Mouse (Mus musculus) retina, embryonic 14.5 days (tissue): ENCODE data around the gene Gm266.
A peak's percentile ranks its signal among the peaks of the same experiment; 100 is the strongest.
"Not testable (repeated sequence)": the region's sequence is repeated elsewhere in the genome, so short reads cannot be mapped to it uniquely, and the experiment has no call there.

Experiments
- DNase-seq: peaks from one replicate; pipeline ENCODE4 v3.0.0-alpha.2; 2015; ENCODE audit warnings: low spot score

Gene Gm266

DNA sequence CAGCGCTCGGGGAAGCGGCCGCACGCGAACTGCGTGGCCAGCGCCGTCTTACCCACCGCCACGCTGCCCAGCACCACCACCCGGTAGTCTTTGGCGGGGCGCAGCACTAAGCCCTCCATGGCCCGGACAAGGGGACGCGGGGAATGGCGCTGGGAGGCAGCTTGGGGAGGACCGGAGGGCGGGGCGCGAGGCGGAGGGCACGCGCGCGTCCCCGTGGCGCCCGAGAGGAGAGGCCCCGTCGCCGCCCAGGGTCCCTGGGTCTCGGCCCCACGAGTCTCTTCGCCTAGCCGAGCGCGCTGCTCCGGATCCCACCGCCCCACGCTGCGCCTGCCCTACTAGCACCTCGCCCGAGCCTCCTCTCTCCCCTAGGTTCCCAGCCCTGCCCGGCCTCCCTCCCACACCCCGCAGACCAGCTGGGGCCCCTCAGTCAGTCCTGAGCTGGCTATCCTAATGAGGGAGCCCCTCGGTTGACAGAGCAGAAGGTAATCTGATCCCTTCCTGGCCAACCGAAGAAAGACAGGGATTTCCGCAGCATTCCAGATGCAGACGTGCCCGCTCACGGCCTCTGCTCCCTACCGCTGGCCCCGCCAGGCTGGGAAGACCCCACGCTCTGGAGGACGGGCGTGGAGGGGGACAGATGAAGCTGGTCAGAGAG lies at the start of gene Gm266:
TSS of gene Gm266 (minus strand) at position 172 of the 655 bp plus-strand sequence.
- DNase-seq, result peak; percentile 67

DNA sequence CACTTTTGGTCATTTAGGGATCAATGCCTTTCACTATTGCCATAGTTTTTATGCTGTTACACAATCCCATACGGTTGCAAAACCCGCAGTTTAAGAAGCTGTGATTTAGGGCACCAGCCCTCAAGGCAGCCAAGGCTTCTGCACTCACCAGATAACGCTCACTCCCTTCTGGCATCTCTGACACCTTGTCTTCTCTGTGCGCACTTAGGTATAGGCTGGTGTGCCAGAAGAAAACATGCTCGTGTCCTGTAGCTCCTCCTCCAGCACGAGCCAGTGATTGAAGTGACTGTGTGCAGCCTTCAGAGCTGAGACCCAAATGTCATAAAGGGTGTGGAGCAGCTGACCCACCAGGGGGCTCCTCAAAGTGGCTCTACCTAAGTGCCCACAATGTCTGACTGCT lies 49.7 kb upstream of the Gm266 start:
- no peak for DNase-seq

DNA sequence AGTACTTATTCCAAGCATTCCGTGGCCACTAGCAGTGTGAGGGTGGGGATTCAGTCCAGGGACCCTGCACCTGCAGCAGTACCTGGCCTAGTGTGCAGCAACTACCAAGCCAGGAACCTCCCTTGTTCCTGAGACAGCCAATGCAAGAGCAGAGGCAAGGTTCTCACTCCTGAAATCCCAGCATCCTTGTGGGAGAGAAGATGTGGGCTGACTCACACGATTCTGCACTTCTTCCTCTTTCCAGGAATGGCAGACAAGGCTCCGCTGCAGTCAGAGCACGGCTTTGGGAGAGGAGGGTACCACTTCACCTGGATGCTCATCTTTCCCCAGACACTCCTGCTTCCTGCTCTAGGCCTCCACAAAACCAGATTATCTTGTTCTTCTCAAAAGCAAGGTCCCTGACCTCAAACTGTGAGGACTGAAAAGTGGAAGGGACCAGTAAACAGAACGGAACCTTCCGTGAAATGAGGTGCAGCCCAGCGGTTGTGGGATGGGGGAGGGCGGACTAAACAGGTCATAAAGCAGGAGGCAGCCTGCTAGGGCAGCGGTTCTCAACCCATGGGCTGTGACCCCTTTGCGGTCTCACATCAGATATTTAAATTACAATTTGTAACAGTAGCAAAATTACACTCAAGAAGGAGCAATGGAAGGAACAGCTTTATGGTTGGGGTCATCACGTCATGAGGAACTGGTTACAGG lies 47.6 kb upstream of the Gm266 start:
- no peak for DNase-seq

DNA sequence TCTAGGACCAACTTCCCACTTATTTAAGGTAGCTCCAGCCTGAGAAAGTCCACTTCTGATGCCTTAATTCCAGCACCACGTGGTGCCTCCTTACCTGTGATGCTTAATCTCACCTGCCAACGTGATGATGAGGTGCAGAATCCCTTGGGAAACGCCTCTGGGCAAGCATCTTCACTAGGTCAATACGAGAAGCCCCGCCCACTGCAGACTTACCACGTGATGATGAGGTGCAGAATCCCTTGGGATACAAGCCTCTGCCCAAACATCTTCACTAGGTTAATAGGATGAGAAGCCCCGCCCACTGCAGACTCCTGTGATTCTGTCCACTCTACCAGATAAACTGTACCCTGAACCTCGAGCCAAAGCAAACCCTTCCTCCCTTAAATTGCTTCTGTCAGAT lies 43.6 kb upstream of the Gm266 start:
- peak; percentile 53 for DNase-seq

DNA sequence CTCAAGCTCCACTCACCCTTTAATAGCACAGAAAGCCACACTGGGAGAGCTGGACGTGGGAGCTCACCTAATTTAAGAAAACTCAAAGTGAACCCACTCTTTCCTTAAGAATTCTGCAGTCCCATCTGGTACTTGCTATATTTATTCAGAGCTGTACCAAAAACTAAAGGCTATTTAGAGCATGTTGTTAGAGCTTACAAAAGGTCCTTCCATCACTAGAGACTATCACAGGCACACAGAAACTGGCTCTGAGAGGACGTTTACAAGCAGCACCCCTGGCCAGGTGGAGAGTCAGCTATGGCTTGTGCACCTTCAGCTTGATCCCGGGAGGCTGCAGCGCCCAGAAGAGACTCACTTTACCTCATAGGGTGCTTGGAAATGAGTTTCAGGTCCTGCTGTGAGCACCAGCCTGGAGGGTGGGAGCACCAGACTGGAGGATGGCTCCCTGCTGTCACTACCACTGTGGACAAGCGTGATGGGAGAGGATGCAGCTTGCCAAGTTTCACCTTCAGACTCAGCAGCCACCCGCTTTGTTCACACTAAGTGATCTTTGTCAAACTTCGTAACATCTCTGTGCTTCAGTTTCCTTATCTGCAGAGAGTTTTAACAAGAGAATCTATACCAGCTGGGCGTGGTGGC lies 42.1 kb upstream of the Gm266 start:
- no peak for DNase-seq

DNA sequence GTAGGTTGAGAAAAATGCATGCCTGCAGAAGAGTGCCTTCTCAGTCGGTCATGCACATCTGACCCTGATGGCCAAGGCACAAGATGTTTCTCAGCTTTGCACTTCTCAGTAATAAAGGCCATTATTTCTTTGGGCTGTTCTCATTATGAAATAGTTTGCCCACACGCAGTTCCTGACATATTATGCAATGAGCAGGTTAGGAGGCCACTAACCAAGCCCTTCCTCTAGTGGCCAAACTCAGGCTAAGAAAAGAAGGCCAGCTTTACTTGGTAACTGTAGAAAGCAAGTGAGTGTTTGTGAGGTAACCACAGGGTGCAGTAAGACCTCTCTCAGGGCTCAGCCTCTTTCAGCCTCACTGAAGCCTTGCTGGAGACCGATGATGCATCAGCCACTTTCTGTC lies 39.3 kb upstream of the Gm266 start:
- DNase-seq, result no peak

DNA sequence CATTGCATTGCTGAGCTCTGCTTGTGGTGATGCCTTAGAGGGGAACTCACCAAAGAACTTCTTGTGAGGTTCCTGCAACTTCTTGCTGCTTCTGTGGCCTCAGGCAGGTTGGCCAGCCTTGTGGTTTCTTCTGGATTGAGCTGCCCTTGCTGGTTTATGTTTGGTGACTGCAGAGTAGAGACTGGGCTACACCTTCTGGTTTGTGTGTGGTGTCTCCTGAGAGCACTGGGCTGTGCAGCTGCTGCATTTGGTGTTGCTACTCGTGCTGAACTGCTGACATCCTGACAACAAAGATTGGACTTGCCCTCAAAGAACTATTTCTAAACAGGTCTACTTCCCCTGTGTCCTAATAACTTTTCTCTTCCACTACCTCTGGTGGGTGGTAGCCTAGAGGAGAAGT lies 38.8 kb upstream of the Gm266 start:
- no peak for DNase-seq

DNA sequence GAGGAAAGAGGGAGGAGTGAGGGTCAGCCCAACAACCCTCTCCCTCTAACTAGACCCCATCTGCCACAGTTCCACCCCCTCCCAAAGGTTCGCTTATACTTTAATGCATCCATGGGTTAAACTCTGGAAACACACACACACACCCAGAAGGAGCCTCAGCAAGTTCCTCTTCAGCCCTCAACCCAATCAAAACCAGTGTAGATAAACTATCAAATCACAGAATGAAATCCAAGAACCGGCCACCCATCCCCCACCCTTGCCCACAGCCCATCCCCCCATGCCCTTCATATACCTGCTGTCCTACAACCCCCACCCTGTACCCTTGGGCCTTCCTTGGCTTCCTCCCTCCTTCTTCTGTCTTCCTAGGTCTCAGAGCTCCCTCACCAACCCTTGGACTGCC lies 35.4 kb upstream of the Gm266 start:
- DNase-seq, result no peak

DNA sequence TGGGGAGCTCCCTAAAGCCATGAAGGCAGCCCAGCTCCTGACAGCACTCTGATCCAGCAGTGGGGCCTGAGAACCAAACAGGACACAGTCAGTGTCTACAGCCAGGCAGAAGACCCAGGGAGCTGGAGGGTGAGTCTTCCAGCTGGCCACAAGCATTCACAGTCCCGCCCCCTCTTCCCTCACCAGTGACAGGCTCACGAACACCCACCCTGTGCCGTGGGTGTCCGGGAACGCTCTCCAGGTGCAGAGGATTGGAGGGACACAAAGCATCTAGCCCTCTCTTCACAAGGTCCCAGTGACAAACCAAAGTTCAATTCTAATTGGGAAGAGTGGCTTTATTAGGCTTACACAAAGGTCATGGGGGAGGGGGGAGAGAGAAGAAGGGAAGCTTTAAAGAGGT lies 34.2 kb upstream of the Gm266 start:
- no peak for DNase-seq

DNA sequence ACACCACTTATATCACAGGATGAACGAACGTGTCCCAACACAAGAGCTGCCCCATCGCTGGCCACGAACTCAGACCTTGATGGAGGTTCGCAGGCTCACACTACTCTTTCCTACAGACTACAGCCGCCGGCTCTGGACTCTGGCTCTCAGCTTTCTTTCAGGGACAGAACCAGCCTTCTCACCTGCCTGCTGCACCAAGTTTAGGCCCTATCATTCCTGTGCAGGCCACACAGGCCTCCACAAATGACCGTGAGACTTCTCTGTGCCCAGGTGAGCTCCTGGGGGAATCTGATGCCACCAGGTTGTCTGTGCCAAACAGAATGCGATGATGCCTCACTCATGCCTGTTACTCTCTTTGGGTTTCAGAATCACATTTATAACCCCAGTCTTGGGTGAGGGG lies 32.8 kb upstream of the Gm266 start:
- no peak for DNase-seq

DNA sequence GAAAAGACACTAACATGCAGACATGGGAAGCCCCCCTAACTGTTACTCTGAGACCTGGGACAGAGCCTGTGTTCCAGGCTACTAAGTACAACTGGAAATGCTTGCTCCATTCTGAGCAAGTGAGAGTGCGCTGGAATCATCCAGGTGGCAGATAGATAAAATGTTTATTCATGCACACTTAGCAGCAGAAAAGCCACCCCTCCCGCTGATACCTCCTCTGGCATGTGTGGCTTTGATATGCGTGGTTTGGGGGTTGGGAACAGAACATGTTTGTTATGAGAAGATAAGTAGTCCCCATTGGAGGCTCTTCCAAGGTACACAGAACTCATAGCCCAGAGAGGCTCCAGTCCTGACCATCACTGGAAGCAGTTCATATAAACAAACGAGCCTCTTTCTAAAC lies 32.3 kb upstream of the Gm266 start:
- no peak for DNase-seq

DNA sequence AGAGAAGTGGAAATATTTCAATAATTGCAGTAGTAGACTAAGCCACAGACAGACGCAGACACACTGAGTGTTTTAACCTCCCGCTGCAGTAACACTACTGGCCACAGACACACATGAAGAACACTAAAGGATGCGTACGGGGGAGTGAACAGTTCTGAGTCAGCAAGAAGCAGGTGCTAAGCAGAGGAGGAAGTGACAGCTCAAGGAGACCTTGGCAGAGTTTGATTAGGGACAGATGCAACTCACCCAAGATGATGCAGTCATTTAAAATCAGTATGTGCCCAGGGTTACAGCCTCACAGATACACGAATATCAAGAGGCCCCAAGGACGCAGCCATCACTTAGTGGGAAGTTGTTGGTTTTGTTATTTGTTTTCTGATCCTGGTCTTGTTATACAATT lies 31.2 kb upstream of the Gm266 start:
- no peak for DNase-seq

DNA sequence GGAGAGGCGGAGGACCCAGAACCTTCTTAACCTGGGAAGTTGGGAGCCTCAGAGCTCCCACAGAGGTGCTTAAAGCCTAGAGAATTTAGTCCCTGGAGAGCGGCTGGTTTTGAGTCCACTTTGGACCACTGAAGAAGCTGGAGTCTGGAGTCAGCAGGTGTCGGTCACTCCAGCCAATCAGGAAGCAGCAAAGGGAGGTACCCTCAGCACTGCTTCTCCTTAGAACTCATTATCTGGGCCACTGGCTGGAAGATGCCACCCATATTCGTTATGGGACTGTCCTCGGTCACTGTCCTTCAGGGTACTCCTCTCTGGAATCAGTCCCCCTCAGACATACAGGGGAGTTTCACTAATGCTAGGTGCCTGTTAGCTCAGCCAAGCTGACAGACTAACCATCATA lies 30.3 kb upstream of the Gm266 start:
- no peak for DNase-seq

DNA sequence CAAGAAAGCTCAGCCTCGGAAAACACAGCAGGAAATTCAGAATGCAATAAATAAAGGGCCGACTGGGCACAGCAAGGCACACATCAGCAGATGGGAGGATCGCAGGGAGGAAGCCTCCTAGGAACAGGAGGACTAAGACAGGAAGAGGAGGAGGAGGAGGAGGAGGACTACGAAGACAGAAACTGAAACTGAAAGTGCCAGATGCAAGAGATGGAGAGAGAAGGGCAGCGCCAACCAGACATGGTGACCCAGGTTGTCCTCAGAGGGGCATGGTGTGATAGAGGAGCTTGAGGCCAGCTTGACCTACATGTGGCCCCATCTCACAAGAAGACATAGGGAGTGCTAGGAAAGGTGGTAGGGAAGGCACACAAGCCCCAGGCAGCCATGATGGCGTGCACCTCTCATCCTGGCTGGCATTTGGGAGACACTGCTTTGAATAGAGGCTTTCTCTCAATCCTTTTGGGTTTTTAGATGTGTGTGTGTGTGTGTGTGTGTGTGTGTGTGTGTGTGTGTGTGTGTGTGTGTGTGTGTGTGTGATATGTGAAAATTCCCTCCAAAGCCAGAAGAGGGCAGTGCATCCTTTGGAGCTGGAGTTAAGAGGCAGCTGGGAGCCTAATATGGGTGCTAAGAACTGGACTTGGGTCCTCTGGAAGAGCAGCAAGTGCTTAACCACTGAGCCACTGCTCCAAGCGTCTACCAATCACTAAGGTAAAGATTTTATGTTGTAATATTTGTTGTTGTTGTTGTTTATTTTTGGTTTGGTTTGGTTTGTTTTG lies 29.4 kb upstream of the Gm266 start:
- DNase-seq, result no peak

DNA sequence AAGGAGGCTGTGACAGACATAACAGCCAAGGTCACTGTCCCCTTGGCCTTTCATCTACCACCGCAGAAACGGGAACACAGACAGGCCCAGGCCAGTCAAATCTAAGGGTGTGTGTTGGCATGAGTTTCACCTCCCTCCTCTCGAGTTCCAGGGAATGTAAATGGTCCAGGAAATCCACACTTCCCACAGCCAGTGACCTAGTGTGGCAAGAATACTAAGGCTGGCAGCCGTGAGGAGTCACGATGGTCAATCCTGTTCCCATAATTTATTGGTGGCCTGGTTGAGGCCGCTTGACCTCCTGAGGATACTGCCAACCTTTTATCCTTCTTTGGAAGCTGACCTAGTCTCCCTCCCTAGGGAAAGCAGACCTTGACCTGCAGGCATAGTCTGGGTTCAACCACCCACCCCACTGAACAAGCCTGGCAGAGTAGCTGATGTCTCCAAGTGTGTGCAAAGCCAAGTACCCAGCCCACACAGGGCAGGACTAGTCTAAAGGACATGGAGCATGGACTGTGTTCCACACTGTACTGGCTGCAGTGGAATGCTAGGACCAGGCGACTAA lies 28.7 kb upstream of the Gm266 start:
- no peak for DNase-seq

DNA sequence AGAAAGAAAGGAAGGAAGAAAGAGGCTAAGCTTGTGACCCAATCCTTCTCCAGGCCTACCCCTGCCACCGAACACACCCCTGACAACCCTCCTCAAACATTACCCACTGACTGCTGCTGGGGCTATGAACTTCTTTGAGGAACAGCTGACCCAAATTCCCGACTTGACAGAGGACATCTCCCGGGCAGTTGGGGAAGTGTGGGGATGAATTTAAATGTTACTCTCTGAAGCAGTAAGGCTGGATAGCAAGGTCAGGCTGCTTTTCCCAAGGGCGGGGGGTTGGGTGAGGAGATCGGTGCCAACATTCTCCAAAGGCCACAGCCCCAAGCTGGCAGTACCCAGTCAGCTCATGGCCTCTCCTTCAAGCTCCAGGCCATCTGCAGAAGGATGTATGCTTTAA lies 28.1 kb upstream of the Gm266 start:
- no peak for DNase-seq

DNA sequence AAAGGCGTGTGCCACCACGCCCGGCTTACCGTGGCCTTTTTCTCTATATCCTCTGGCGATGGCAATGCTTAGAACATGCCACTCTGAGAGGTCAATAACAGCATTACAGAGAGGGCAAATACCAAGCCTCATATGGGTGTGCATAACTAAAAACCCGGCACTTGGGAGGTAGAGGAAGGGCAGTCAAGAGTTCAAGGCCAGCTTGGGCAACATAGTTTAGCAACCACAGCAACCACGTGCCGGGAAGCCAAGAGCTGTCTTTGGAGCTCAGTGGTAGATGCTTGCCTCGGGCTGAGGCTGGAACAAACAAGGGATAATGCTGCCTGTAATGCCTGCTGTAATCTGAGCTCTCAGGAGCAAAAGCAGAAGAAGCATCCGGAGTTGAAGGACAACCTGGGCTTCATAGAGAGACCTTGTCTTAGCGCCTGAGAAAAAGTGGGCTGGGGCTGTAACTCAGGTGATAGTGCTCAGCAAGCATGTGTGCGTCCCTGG lies 27.0 kb upstream of the Gm266 start:
- no peak for DNase-seq

DNA sequence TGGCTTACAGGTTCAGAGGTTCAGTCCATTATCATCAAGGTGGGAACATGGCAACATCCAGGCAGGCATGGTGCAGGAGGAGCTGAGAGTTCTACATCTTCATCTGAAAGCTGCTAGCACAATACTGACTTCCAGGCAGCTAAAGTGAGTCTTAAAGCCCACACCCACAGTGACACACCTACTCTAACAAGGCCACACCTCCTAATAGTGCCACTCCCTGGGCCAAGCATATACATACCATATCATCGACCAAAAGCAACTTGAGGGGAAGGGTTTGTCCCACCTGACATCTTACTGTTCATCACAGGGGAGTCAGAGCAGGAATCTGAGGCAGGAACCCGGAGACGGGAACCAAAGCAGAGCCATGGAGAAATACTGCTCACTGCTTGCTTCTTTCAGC lies 22.8 kb upstream of the Gm266 start:
- not testable (repeated sequence) for DNase-seq

DNA sequence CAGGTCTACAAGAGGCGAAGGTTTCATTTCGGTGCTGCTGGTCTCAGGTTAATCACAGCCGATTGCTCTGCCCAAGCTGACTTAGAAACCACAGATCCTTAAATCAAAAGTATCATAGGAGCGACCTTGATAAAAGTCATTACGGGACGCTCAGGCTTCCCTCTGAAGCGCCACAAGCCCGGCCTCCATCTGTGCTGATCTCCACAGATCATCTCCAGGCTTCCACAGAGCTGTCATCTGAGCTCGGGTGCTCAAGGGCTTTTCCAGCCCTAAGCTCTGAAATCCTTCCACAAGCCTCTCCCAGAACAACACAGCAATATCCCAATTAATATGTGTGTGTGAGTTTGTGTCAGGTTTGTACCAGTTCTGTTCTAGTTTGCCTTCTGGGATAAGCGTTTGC lies 22.3 kb upstream of the Gm266 start:
- no peak for DNase-seq

DNA sequence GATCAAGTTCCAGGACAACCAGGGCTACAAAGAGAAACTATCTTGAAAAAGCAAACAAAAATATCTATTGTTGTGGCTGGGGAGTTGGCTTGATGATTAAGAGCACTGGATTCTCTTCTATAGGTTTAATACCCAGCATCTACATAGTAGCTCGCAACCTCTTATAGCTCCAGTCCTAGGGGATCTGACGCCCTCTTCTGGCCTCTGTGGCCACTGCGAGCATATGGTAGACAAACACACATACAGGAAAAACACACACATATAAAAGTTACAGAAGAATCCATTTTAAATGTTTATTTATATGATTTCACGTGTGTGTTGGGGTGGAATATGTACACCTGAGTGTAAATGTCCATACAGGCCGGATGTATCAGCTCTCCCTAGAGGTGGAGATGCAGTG lies 21.4 kb upstream of the Gm266 start:
- no peak for DNase-seq

DNA sequence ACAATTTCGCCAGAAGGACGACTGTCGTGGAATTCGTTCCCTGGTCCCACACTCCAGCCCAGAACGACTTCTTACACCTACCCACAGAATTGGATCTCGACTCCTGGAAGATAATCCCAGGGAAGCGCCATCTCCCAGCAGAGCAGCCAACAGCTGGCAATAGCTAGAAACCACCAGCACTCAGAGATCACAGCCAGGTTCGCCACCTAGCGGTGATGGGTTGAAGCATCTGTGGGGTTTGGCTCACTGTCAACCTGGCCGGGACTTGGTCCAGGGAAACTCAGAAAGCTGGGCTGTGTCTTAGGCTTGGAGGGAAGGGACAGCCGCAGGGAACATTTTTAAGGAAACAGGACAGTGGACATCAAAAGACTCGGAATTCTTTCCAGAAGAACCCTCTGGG lies 19.3 kb upstream of the Gm266 start:
- peak; percentile 97 for DNase-seq

DNA sequence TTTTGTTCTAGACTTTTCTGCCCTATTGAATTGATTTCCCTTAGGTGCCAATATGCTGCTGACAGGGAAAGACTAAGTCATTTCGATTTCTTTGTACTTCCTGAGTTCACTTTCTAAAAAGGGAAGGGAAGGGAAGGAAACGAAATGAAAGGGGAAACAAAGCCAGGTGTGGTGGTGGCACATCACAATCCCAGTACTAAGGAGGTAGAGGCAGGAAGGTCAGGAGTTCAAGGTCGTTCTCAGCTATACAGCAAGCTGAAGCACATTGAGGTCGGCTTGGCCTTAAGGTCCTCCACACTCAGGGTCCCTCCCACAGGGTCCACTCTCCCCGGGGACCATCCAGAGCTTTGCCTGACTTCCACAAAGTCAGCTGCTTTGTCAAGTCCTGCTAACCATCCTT lies 17.9 kb upstream of the Gm266 start:
- DNase-seq, result no peak
